Mouse (Mus musculus): ENCODE data around the gene Nt5m. TPM values are rescaled to one million over a fixed set of nuclear protein-coding genes. Genes with fewer than 3 reads are reported as not detected.

Gene Nt5m
- polyA plus RNA-seq, 1 experiment from 2014 or later: 25.7 TPM

DNA sequence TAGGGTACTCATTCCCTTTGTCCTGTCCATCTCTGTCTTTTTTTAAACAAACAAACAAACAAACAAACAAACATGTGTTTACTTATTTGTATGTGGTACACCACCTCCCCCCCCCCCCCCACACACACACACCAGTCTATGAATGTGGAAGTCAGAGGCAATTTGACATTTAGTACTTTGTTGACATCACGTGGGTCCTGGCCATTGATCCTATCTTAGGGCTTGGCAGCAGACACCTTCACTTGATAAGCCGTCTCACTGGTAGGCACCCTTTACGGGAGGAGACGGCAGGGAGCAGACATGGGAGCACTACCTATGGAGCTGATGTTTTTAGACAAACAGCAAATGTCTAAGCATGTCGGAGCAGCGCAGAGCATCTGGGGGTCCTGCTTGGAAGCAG, 55.7 kb downstream of the Nt5m start:
- TF ChIP-seq CTCF (IDR thresholded peaks at IDR 0.05) (no peak), EP300 (IDR thresholded peaks at IDR 0.05) (no peak)
- DNase-seq (ENCODE audit: low spot score): no peak
- Histone ChIP-seq H3K9me3 (ENCODE audit: low read length) (no peaks in the 10 kb centered on the region), H3K4me2 (replicated peaks; ENCODE audit: low read depth, low read length) (no peak overlapping the region), H3K27me3 (replicated peaks; ENCODE audit: insufficient read depth, low read length) (no peaks in the 10 kb centered on the region), H3K27ac (ENCODE audit: low read length) (no peak overlapping the region), H3K4me1 (ENCODE audit: insufficient read depth, low read depth, low read length) (no peaks in the 10 kb centered on the region), H3K4me3 (ENCODE audit: low read depth, low read length) (no peak overlapping the region), H3K36me3 (ENCODE audit: insufficient read depth, low read length) (no peaks in the 10 kb centered on the region), H3K9ac (replicated peaks; ENCODE audit: low read depth) (no peak overlapping the region)
- 43% methylated on average over 6 of the region's 6 CpGs for WGBS
- no peak for ATAC-seq

DNA sequence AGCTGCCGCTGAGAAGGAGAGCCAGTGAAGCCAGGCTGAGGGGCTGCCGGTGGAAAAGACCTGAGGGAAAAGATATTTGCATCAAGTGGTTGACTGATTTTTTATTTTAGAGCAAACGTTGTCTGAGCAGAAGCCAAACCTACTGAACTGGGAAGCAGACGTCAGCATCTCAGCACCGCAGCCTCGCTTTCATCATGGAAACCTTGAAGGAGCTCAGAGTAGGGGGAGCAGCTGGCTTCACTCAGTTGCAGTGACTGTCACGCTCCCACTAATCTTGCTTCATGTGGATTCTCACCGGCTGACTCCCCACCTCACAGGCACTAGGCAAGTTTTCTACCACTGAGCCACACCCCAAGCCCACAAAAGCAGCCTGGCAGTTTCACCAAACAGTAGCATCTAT, 56.1 kb downstream of the Nt5m start:
- ATAC-seq (no peak), DNase-seq (ENCODE audit: low spot score) (peak; percentile 36)
- Histone ChIP-seq H3K4me1 (ENCODE audit: insufficient read depth, low read depth, low read length) (no peaks in the 10 kb centered on the region), H3K4me2 (replicated peaks; ENCODE audit: low read depth, low read length) (no peak overlapping the region), H3K9ac (replicated peaks; ENCODE audit: low read depth) (no peak overlapping the region), H3K9me3 (ENCODE audit: low read length) (no peaks in the 10 kb centered on the region), H3K36me3 (ENCODE audit: insufficient read depth, low read length) (no peaks in the 10 kb centered on the region), H3K27ac (ENCODE audit: low read length) (no peak overlapping the region), H3K4me3 (ENCODE audit: low read depth, low read length) (no peak overlapping the region), H3K27me3 (replicated peaks; ENCODE audit: insufficient read depth, low read length) (no peaks in the 10 kb centered on the region)
- 47% methylated on average over 8 of the region's 8 CpGs for WGBS
- no peak for TF ChIP-seq CTCF (IDR thresholded peaks at IDR 0.05)
- no peak for TF ChIP-seq EP300 (IDR thresholded peaks at IDR 0.05)

DNA sequence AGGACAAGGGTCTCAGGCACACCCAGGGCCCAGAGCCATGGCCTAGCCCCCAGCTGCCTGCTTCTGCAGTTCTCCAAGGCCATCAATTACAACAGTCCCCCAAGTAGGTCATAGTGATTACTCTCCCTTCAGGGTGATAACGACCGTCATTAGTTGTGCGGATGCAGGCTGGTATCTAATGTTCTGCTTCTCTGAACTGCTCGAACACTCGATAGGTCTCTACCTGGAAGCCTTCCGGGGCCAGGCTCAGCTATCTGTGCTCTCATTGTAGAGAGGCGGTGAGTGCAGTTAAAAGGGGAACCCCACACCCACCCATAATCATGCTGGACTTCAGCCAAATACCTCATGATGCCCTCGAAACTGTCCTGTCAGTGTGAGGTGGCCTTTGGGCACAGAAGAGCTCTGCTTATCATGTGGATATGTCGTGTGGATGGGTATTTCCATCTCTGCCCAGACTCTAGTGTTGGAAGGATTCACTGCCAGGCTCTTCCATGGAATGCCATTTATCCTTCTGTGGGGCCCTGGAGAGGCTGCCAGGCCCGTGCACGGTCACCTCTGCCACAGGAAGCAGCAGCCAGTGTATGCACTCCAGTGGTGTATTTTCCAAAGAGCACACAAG, 58.8 kb downstream of the Nt5m start:
- WGBS: 51% methylated on average over 11 of the region's 11 CpGs

DNA sequence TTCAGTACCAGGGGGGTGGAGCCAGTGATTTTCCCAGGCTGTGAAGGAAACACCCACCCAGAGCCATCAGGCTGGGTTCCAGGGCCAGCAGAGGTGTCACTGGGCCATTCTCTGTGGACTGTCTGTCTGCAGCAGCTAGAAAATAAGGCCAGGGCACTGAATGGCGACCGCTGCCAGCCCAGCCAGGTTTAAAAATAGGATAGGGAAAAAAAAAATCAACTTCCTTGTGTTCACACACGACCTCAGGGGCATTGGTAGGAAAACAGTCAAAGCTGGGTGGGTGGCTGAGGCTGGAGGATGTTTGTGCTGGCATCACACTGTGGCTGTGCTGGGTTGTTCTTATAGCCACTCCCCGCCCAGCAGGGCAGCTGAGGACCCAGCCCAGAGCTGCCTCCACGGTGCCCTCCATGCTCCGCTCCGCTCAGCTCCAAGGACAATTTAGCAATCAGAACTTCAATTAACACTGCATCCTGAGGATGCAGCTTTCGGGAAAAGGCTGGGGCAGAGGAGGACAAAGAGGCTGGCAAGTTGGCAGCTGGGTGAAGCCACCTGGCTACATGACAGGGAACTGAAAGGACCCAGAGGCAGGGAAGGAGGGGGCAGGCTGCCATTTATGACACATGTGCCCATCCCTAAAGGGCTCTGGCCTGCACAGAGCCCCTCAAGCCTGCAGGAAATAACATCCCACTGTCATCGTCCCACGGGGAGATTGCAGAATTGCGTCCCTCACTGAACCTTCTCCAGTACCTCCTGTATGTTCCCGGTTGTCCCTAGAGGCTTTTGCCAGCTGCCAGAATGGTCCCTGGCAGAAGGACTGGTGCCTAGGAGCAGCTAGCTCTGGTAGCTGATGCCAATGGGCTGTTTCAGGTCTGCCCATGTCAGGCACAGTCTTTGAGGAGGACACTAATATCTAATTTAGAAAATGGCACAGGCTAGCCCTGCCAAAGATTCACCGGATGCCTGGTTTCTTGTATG, 60.8 kb downstream of the Nt5m start:
- no peak overlapping the region for H3K4me3 ChIP-seq (ENCODE audit: low read depth, low read length)
- no peak overlapping the region for H3K9ac ChIP-seq (replicated peaks; ENCODE audit: low read depth)
- 48% methylated on average over 13 of the region's 13 CpGs for WGBS
- H3K4me2 ChIP-seq (replicated peaks; ENCODE audit: low read depth, low read length): no peak overlapping the region
- peak; percentile 54 for DNase-seq (ENCODE audit: low spot score)
- no peaks in the 10 kb centered on the region for H3K27me3 ChIP-seq (replicated peaks; ENCODE audit: insufficient read depth, low read length)
- H3K9me3 ChIP-seq (ENCODE audit: low read length): no peaks in the 10 kb centered on the region
- peak overlapping the region; percentile 7 for H3K27ac ChIP-seq (ENCODE audit: low read length)
- H3K4me1 ChIP-seq (ENCODE audit: insufficient read depth, low read depth, low read length): peaks cover 5% of the 10 kb centered on the region; the same call in 1 of the 2 replicates
- H3K36me3 ChIP-seq (ENCODE audit: insufficient read depth, low read length): no peaks in the 10 kb centered on the region
- TF ChIP-seq EP300 (IDR thresholded peaks at IDR 0.05): no peak
- TF ChIP-seq CTCF (IDR thresholded peaks at IDR 0.05): no peak
- peak; percentile 20; the same call in 1 of the 2 replicates for ATAC-seq

More for the DNA sequence above, 58.8 kb downstream of the Nt5m start:
- peaks cover 5% of the 10 kb centered on the region; the same call in 1 of the 2 replicates for H3K4me1 ChIP-seq (ENCODE audit: insufficient read depth, low read depth, low read length)
- H3K4me3 ChIP-seq (ENCODE audit: low read depth, low read length): no peak overlapping the region
- no peaks in the 10 kb centered on the region for H3K36me3 ChIP-seq (ENCODE audit: insufficient read depth, low read length)
- no peak overlapping the region for H3K27ac ChIP-seq (ENCODE audit: low read length)
- ATAC-seq: no peak
- H3K27me3 ChIP-seq (replicated peaks; ENCODE audit: insufficient read depth, low read length): no peaks in the 10 kb centered on the region
- no peaks in the 10 kb centered on the region for H3K9me3 ChIP-seq (ENCODE audit: low read length)
- no peak for DNase-seq (ENCODE audit: low spot score)
- no peak overlapping the region for H3K4me2 ChIP-seq (replicated peaks; ENCODE audit: low read depth, low read length)
- H3K9ac ChIP-seq (replicated peaks; ENCODE audit: low read depth): no peak overlapping the region
- TF ChIP-seq EP300 (IDR thresholded peaks at IDR 0.05) (no peak), CTCF (IDR thresholded peaks at IDR 0.05) (no peak)

DNA sequence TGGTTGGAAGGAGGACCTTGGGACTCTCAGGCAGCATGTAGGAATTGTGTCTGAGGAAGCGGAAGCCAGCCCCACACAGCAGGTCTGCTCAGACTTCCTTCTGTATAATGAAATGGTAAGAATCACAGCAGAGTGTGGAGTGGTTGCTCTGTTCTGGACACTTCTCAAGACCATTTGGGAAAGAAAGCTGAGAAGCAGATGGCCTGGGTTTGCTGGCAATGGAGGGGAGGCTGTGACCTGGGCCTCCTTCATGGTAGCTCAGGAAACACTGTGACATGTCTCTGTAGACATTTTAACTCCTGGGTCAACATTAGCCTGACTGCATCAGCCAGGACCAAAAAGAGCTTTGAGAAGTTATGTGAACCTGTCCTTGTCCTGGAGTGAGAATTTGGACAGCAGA, 61.7 kb downstream of the Nt5m start:
- H3K4me3 ChIP-seq (ENCODE audit: low read depth, low read length): no peak overlapping the region
- no peak overlapping the region for H3K4me2 ChIP-seq (replicated peaks; ENCODE audit: low read depth, low read length)
- no peaks in the 10 kb centered on the region for H3K27me3 ChIP-seq (replicated peaks; ENCODE audit: insufficient read depth, low read length)
- H3K36me3 ChIP-seq (ENCODE audit: insufficient read depth, low read length): no peaks in the 10 kb centered on the region
- no peak overlapping the region for H3K9ac ChIP-seq (replicated peaks; ENCODE audit: low read depth)
- H3K9me3 ChIP-seq (ENCODE audit: low read length): no peaks in the 10 kb centered on the region
- DNase-seq (ENCODE audit: low spot score) (no peak), ATAC-seq (no peak)
- WGBS: 81% methylated on average over 1 of the region's 1 CpGs
- H3K27ac ChIP-seq (ENCODE audit: low read length): 0 out of 2 replicates have a peak overlapping the region, but pooled peaks have one; percentile 7
- TF ChIP-seq CTCF (IDR thresholded peaks at IDR 0.05) (no peak), EP300 (IDR thresholded peaks at IDR 0.05) (no peak)
- peaks cover 5% of the 10 kb centered on the region; the same call in 1 of the 2 replicates for H3K4me1 ChIP-seq (ENCODE audit: insufficient read depth, low read depth, low read length)

DNA sequence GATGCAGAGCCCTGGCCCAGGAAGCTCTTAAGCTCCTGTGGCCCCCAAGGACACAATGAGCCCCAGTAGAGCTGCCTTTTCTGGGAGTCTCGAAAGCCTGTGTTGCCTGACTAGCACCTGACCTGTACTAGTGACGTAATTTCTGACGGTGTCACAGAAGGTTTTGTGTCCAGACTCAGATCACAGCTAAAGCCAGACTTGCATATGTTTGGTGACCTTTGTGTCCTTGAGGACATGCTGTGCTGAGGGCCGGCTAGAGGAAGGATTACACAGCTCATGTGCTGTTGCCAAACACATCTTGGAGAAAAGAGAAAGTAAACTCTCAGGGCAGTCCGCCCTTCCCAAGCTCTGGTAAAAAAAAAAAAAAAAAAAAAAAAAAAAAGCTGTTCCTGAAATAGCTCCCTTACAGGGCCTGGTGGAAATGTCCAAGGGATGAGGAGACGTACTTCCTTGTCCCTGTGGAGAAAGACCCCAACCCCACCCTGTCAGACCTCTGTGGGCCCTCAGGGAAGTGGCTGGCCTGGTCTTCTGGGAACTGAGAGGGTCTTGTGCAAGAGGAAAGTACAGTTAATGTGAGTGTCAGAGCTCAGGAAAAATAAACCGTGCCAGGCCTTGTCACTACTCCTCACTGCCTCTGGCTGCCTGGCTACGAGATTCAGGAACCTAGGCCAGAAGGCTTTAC, 62.9 kb downstream of the Nt5m start:
- H3K27me3 ChIP-seq (replicated peaks; ENCODE audit: insufficient read depth, low read length): no peaks in the 10 kb centered on the region
- TF ChIP-seq CTCF (IDR thresholded peaks at IDR 0.05) (no peak), EP300 (IDR thresholded peaks at IDR 0.05) (peak; percentile 97)
- H3K4me2 ChIP-seq (replicated peaks; ENCODE audit: low read depth, low read length): 0 out of 2 replicates have a peak overlapping the region, but pooled peaks have one; percentile 2
- H3K4me1 ChIP-seq (ENCODE audit: insufficient read depth, low read depth, low read length): peaks cover 5% of the 10 kb centered on the region; the same call in 1 of the 2 replicates
- peak; percentile 91 for ATAC-seq
- 7% methylated on average over 8 of the region's 8 CpGs for WGBS
- H3K9ac ChIP-seq (replicated peaks; ENCODE audit: low read depth): no peak overlapping the region
- H3K9me3 ChIP-seq (ENCODE audit: low read length): no peaks in the 10 kb centered on the region
- peak; percentile 98 for DNase-seq (ENCODE audit: low spot score)
- no peaks in the 10 kb centered on the region for H3K36me3 ChIP-seq (ENCODE audit: insufficient read depth, low read length)
- H3K4me3 ChIP-seq (ENCODE audit: low read depth, low read length): no peak overlapping the region
- H3K27ac ChIP-seq (ENCODE audit: low read length): peak overlapping the region; percentile 92

All from lung, postnatal 0 days (tissue).